Mouse (Mus musculus): ENCODE measurements at regions not wholly inside any gene's neighbourhood (a gene's known extent, or its start where the extent isn't known, plus 50 kb on each side); places are given as distances from the start of the nearest gene placed in this dataset.

DNA sequence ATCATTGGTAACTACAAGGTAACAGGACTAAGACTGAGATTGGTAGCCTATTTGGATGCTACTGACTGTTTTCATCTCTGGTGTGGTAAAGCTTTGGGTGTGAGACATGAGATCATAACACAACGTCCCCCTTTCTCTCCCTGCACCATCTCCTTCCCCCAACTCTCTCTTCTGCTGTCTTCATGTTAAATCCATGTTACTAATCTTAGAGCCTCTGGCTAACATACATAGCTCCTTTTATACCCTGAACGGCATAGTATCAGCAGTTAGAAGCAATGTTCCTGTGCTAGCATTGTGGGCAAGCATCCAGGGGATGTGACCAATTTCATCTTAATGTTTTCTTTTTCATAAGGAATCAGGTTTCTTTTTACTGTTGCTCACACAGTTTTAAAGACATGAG, 365.1 kb upstream of the Fam241a start:
- ATAC-seq (replicated peaks; ENCODE audit: insufficient number of reproducible peaks, low FRiP score, low TSS enrichment, poor library complexity, severe bottlenecking) = no peak

GRCm38 (mm10) chr3:128247816-128248215, 351.7 kb upstream of the Fam241a start:
- no peak for ATAC-seq (replicated peaks; ENCODE audit: insufficient number of reproducible peaks, low FRiP score, low TSS enrichment, poor library complexity, severe bottlenecking)

- ATAC-seq (replicated peaks; ENCODE audit: insufficient number of reproducible peaks, low FRiP score, low TSS enrichment, poor library complexity, severe bottlenecking) = no peak
These were observed 343.8 kb upstream of the Fam241a start for GRCm38 (mm10) chr3:128239813-128240421.

DNA sequence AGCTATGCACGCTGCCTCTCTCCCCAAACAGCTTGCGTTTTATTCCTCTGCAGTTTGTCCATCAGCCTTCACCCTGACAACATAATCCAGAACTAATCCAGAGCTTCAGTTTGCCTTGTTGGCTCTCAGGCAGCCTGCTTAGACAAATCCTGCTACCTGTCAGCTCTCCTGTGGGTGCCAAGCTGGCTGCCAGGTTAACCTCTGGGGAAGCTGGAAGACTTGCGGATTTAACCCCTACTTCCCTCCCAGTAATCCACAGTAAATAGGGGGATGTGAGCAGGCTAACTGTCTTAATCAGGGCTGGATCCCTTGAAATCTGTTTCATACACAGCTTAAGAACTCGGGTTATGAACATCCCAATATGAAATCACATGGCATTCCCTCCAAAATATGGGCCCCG, 334.3 kb upstream of the Fam241a start:
- no peak for ATAC-seq (replicated peaks; ENCODE audit: insufficient number of reproducible peaks, low FRiP score, low TSS enrichment, poor library complexity, severe bottlenecking)

- no peak for ATAC-seq (replicated peaks; ENCODE audit: insufficient number of reproducible peaks, low FRiP score, low TSS enrichment, poor library complexity, severe bottlenecking)
These were observed 330.9 kb upstream of the Fam241a start for GRCm38 (mm10) chr3:128226930-128227585.

- no peak for ATAC-seq (replicated peaks; ENCODE audit: insufficient number of reproducible peaks, low FRiP score, low TSS enrichment, poor library complexity, severe bottlenecking)
These were observed 330.4 kb upstream of the Fam241a start for GRCm38 (mm10) chr3:128226503-128226902.

DNA sequence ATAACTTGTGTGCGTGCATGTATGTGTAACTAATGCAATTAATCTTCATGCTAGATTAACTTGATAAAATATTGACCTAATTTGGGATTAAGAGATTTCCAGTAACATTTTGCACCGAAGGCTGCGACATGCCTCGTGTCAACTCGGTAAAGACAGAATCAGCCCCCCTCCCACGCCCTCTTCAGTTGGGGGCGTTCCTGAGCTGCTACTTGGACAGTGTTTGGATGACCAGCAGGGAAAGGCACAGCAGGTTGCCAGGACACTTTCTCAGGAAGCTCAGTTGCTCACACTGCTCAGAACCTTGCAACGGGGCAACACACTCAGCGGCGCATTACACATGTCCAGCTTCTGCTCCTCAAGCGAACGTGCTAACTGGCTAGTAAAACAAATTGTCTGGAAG, 326.2 kb upstream of the Fam241a start:
- no peak for ATAC-seq (replicated peaks; ENCODE audit: insufficient number of reproducible peaks, low FRiP score, low TSS enrichment, poor library complexity, severe bottlenecking)

- no peak for ATAC-seq (replicated peaks; ENCODE audit: insufficient number of reproducible peaks, low FRiP score, low TSS enrichment, poor library complexity, severe bottlenecking)
These were observed 325.5 kb upstream of the Fam241a start for GRCm38 (mm10) chr3:128221625-128222024.

DNA sequence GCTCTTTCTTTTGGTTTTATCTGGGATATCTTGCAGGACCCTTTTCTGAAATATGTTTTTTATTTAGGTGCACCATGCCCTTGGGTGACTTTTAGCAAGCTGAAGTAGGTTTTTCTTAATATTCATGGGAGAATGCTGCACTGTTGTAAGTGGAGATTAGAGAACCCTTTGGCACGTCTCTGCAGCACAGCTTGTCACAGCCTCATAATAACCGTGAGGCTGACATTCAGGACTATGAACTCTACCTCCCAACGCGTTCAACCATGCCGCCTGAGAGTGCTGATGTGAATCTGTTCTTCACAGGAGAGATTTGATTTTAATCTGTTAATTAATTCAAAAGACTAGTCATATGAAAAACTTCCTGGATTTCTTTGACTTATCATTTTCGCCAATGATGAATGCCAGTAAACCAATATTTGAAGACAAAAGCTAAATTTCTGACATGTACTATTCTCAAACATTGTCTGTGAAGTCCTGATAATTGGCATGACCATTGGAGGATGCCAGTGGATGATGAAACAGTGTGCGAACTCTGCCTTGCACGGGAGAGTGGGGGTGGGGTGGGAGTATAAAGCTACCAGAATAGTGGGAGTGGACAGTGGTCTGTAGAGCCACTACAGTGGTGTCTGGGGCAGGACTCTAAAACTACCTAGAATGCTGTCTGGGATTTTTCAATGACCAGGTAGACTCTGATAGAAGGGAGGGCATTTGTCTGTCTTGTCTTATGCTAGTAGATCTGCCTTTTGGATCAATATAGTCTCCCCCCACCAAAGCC, 324.8 kb upstream of the Fam241a start:
- ATAC-seq (replicated peaks; ENCODE audit: insufficient number of reproducible peaks, low FRiP score, low TSS enrichment, poor library complexity, severe bottlenecking) = no peak

- no peak for ATAC-seq (replicated peaks; ENCODE audit: insufficient number of reproducible peaks, low FRiP score, low TSS enrichment, poor library complexity, severe bottlenecking)
These were observed 321.8 kb upstream of the Fam241a start for GRCm38 (mm10) chr3:128217765-128218415.

- no peak for ATAC-seq (replicated peaks; ENCODE audit: insufficient number of reproducible peaks, low FRiP score, low TSS enrichment, poor library complexity, severe bottlenecking)
These were observed 316.1 kb upstream of the Fam241a start for GRCm38 (mm10) chr3:128212256-128212655.

DNA sequence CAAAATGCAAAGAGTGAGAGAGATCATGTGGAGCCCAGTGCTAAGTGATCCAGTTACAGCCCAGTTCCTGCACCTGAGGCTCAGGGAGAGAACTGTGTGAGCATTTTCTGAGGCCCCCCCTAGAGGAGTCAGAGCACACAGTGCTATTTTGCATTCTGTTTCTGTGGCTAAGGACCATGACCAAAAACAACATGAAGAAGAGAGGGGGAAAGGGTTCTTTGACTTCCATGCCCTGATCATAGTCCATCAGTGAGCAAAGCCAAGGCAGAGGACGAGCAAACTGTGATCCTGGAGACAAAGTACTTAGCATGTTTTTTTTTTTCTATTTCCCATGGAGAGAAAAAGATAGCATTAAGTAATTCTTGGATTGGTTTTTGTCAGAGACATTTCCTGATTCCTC, 314.5 kb upstream of the Fam241a start:
- no peak for ATAC-seq (replicated peaks; ENCODE audit: insufficient number of reproducible peaks, low FRiP score, low TSS enrichment, poor library complexity, severe bottlenecking)

- ATAC-seq (replicated peaks; ENCODE audit: insufficient number of reproducible peaks, low FRiP score, low TSS enrichment, poor library complexity, severe bottlenecking) = no peak
These were observed 310.8 kb upstream of the Fam241a start for GRCm38 (mm10) chr3:128206948-128207347.

- no peak for ATAC-seq (replicated peaks; ENCODE audit: insufficient number of reproducible peaks, low FRiP score, low TSS enrichment, poor library complexity, severe bottlenecking)
These were observed 310.4 kb upstream of the Fam241a start for GRCm38 (mm10) chr3:128206483-128206882.

- no peak for ATAC-seq (replicated peaks; ENCODE audit: insufficient number of reproducible peaks, low FRiP score, low TSS enrichment, poor library complexity, severe bottlenecking)
These were observed 304.6 kb upstream of the Fam241a start for GRCm38 (mm10) chr3:128200574-128201235.

- no peak for ATAC-seq (replicated peaks; ENCODE audit: insufficient number of reproducible peaks, low FRiP score, low TSS enrichment, poor library complexity, severe bottlenecking)
These were observed 303.3 kb upstream of the Fam241a start for GRCm38 (mm10) chr3:128199466-128199865.

DNA sequence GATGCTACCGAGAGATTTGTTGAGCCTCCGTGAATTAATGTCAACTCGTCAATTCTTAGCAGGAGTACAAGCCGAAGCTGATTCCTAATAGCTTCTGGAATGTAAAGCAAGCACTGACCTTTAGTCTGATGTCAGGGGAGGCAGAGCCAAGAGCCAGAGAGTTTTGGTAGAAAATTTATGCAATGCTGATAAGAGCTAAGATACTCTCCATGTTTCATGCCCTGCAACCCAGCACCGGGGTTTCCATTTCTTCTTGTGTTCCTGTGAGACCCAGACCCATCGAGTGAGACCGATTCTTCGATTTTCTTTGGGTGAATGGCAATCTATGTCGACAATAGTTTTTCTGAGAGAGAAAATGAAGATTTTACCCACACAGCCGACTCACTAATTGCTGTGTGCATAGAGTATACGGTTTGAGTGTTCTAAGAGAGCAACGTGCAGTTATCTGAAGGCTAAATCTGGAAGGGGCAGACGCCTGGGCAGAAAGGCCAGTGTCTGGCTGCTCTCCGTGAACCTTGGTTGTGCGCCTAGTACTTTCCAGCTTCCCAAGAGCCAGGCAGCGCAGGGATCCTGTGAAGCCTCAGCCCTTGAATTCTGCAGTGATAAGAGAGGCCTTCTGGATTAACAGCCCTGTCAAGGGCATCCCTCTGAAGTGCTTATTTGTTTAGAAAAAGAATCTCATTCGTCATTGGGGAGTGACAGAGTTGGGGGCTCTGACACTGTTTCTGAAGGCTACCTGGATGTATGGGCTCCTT, 296.1 kb upstream of the Fam241a start:
- no peak for ATAC-seq (replicated peaks; ENCODE audit: insufficient number of reproducible peaks, low FRiP score, low TSS enrichment, poor library complexity, severe bottlenecking)

GRCm38 (mm10) chr3:128187330-128188044, 291.4 kb upstream of the Fam241a start:
- no peak for ATAC-seq (replicated peaks; ENCODE audit: insufficient number of reproducible peaks, low FRiP score, low TSS enrichment, poor library complexity, severe bottlenecking)

Data from monocyte, adult 5-6 weeks (primary cell).